Mouse (Mus musculus) forebrain, postnatal 0 days (tissue): ENCODE results near the gene Pgp. TPM values are rescaled to one million over a fixed set of nuclear protein-coding genes. Genes with fewer than 3 reads are reported as not detected.
A peak's percentile ranks its signal among the peaks of the same experiment; 100 is the strongest.

ENCODE experiments used
- ATAC-seq: fragments of 200-750 bp; cut with Nextera tagmentation; 2 replicates; pipeline ENCODE4 v1.8.0; 2017; ENCODE audit warnings: mild to moderate bottlenecking, moderate library complexity
- DNase-seq: peaks from one replicate; pipeline ENCODE4 v3.0.0-alpha.2; 2015
- H3K27ac ChIP-seq: fragments of 300-500 bp; sonication (generic); 2 replicates; pipeline ENCODE4 v1.5.1; 2014; ENCODE audit warnings: low read depth, mild to moderate bottlenecking, antibody characterized with exemption, low read length, moderate library complexity, mixed read lengths
- H3K27me3 ChIP-seq: fragments of 300-500 bp; sonication (generic); 2 replicates; pipeline ENCODE4 v1.6.1; 2014; ENCODE audit warnings: mild to moderate bottlenecking, low read length, mixed read lengths; ENCODE audit not compliant: insufficient read depth
- H3K36me3 ChIP-seq: fragments of 300-500 bp; sonication (generic); 2 replicates; pipeline ENCODE4 v1.6.1; 2014; ENCODE audit warnings: mild to moderate bottlenecking, moderate library complexity; ENCODE audit not compliant: insufficient read depth
- H3K4me1 ChIP-seq: fragments of 300-500 bp; sonication (generic); 2 replicates; pipeline ENCODE4 v1.6.1; 2014; ENCODE audit warnings: antibody characterized with exemption; ENCODE audit not compliant: insufficient read depth
- H3K4me2 ChIP-seq: fragments of 300-500 bp; sonication (generic); 2 replicates; pipeline ENCODE4 v1.6.1; 2014; ENCODE audit warnings: low read depth, mild to moderate bottlenecking, moderate library complexity
- H3K4me3 ChIP-seq: fragments of 300-500 bp; sonication (generic); 2 replicates; pipeline ENCODE4 v1.5.1; 2014; ENCODE audit warnings: low read depth, low read length, mixed read lengths
- H3K9ac ChIP-seq: fragments of 300-500 bp; sonication (generic); 2 replicates; pipeline ENCODE4 v1.6.1; 2014; ENCODE audit warnings: mild to moderate bottlenecking
- H3K9me3 ChIP-seq: fragments of 300-500 bp; sonication (generic); 2 replicates; pipeline ENCODE4 v1.6.1; 2016; ENCODE audit warnings: low read length
- CTCF ChIP-seq: sonication (generic); IDR thresholded peaks from 2 replicates; pipeline ENCODE4 v1.5.1; 2016; ENCODE audit warnings: antibody characterized with exemption, control low read depth, low read depth
- WGBS: fragments of 180-500 bp; shearing (Covaris S2); extraction: QIAGEN DNeasy Blood & Tissue Kit; methylation state at CpG from one replicate; pipeline ENCODE4 v1.1.7; 2014; 5-methylcytosine and 5-hydroxymethylcytosine counted together
- polyA plus RNA-seq: library from polyadenylated mRNA; unstranded; fragments of >200 nt; fragmentation: Nextera tagmentation; extraction: Ambion mirVana; gene quantifications from 2 replicates; pipeline ENCODE4 v1.2.1, GENCODE M21; 2015
- total RNA-seq: library from RNA; depleted of rRNA; stranded (reverse); fragments of >200 nt; gene quantifications from 2 replicates; pipeline ENCODE4 v1.2.3, GENCODE M21; 2014

Pgp gene
- total and polyA plus RNA-seq, 2 experiments from 2014 or later = 37.8 to 72.5 TPM

GRCm38 (mm10) chr17:24485090-24485860 is 15.1 kb downstream of the Pgp start:
- peaks cover 14% of the 10 kb centered on the region; the same call in 1 of the 2 replicates for H3K4me1 ChIP-seq
- WGBS = 43% methylated on average over 11 of the region's 11 CpGs
- H3K36me3 ChIP-seq = no peaks in the 10 kb centered on the region
- no peak for TF ChIP-seq CTCF
- no peak overlapping the region for H3K4me2 ChIP-seq
- peak overlapping the region; percentile 3; the same call in 1 of the 2 replicates for H3K9ac ChIP-seq
- DNase-seq (peak; percentile 59), ATAC-seq (no peak)
- no peaks in the 10 kb centered on the region for H3K9me3 ChIP-seq
- H3K27me3 ChIP-seq = no peaks in the 10 kb centered on the region
- no peak overlapping the region for H3K4me3 ChIP-seq
- 0 out of 2 replicates have a peak overlapping the region, but pooled peaks have one; percentile 29 for H3K27ac ChIP-seq

GRCm38 (mm10) chr17:24488186-24488661 is 18.0 kb downstream of the Pgp start, which contains the start of gene Caskin1:
Gene Caskin1 (plus strand): TSS chr17:24488601.
- DNase-seq = peak; percentile 64
- peak within 1 kb of the TSS; percentile 94 for H3K9ac ChIP-seq
- H3K4me3 ChIP-seq = peak within 1 kb of the TSS; percentile 82
- TF ChIP-seq CTCF = no peak
- H3K27ac ChIP-seq = peak within 1 kb of the TSS; percentile 94
- peaks cover 18% of the 10 kb centered on the region for H3K4me1 ChIP-seq
- peak; percentile 62 for ATAC-seq
- peak within 1 kb of the TSS; percentile 88 for H3K4me2 ChIP-seq
- under 1% methylated on average over 30 of the region's 45 CpGs for WGBS
- H3K36me3 ChIP-seq = no peaks in the 10 kb centered on the region
- no peaks in the 10 kb centered on the region for H3K9me3 ChIP-seq
- no peaks in the 10 kb centered on the region for H3K27me3 ChIP-seq

GRCm38 (mm10) chr17:24488662-24489264 is 18.6 kb downstream of the Pgp start:
- peak; percentile 80 for ATAC-seq
- no peak for TF ChIP-seq CTCF
- H3K27me3 ChIP-seq = no peaks in the 10 kb centered on the region
- H3K9ac ChIP-seq = peak overlapping the region; percentile 94
- peaks cover 18% of the 10 kb centered on the region for H3K4me1 ChIP-seq
- H3K4me3 ChIP-seq = peak overlapping the region; percentile 82
- no peaks in the 10 kb centered on the region for H3K36me3 ChIP-seq
- DNase-seq = peak; percentile 70
- no peaks in the 10 kb centered on the region for H3K9me3 ChIP-seq
- peak overlapping the region; percentile 94 for H3K27ac ChIP-seq
- peak overlapping the region; percentile 88 for H3K4me2 ChIP-seq
- 3% methylated on average over 51 of the region's 81 CpGs for WGBS

- DNase-seq = no peak
- Histone ChIP-seq H3K9ac (peak overlapping the region; percentile 94), H3K4me1 (peaks cover 18% of the 10 kb centered on the region), H3K27ac (peak overlapping the region; percentile 94), H3K4me2 (peak overlapping the region; percentile 88), H3K4me3 (peak overlapping the region; percentile 82), H3K36me3 (no peaks in the 10 kb centered on the region), H3K9me3 (no peaks in the 10 kb centered on the region), H3K27me3 (no peaks in the 10 kb centered on the region)
- TF ChIP-seq CTCF = no peak
- ATAC-seq = peak; percentile 13
- 21% methylated on average over 19 of the region's 19 CpGs for WGBS
Observed at GRCm38 (mm10) chr17:24489265-24490030, 19.3 kb downstream of the Pgp start.

GRCm38 (mm10) chr17:24490399-24490798 is 20.2 kb downstream of the Pgp start:
- DNase-seq (peak; percentile 63), ATAC-seq (no peak)
- no peaks in the 10 kb centered on the region for H3K9me3 ChIP-seq
- no peak for TF ChIP-seq CTCF
- H3K36me3 ChIP-seq = 0 out of 2 replicates have a peak, but pooled peaks cover under 1% of the 10 kb centered on the region
- H3K27me3 ChIP-seq = no peaks in the 10 kb centered on the region
- peak overlapping the region; percentile 88 for H3K4me2 ChIP-seq
- peak overlapping the region; percentile 94 for H3K9ac ChIP-seq
- H3K27ac ChIP-seq = peak overlapping the region; percentile 94; the same call in 1 of the 2 replicates
- H3K4me1 ChIP-seq = peaks cover 18% of the 10 kb centered on the region
- H3K4me3 ChIP-seq = no peak overlapping the region
- WGBS = 48% methylated on average over 4 of the region's 4 CpGs

- ATAC-seq = peak; percentile 78
- 34% methylated on average over 2 of the region's 2 CpGs for WGBS
- peak; percentile 71 for TF ChIP-seq CTCF
- Histone ChIP-seq H3K36me3 (peaks cover 45% of the 10 kb centered on the region), H3K4me1 (peaks cover 10% of the 10 kb centered on the region), H3K9ac (no peak overlapping the region), H3K27me3 (no peaks in the 10 kb centered on the region), H3K9me3 (no peaks in the 10 kb centered on the region), H3K27ac (0 out of 2 replicates have a peak overlapping the region, but pooled peaks have one; percentile 21), H3K4me2 (no peak overlapping the region), H3K4me3 (no peak overlapping the region)
- peak; percentile 67 for DNase-seq
Observed at GRCm38 (mm10) chr17:24494627-24495335, 24.6 kb downstream of the Pgp start.
